Mouse (Mus musculus) adipocyte (in vitro differentiated cells): ENCODE data around the gene Lsp1.

ENCODE experiments used
- DNase-seq: peaks from one replicate; pipeline ENCODE4 v3.0.0-alpha.2; 2016; ENCODE audit warnings: low spot score

Gene Lsp1

GRCm38 (mm10) chr7:142460636-142461077 lies at the start of gene Lsp1:
Gene Lsp1, plus strand, starts transcription at chr7:142460809.
- no peak for DNase-seq

- no peak for DNase-seq
Observed at GRCm38 (mm10) chr7:142413285-142413684, 47.3 kb upstream of the Lsp1 start.

- no peak for DNase-seq
Observed at GRCm38 (mm10) chr7:142415314-142415713, 45.3 kb upstream of the Lsp1 start.

- DNase-seq = no peak
Observed at GRCm38 (mm10) chr7:142416225-142416624, 44.4 kb upstream of the Lsp1 start.

- no peak for DNase-seq
Observed at GRCm38 (mm10) chr7:142418027-142418426, 42.6 kb upstream of the Lsp1 start.

- no peak for DNase-seq
Observed at GRCm38 (mm10) chr7:142418679-142419078, 41.9 kb upstream of the Lsp1 start.

GRCm38 (mm10) chr7:142419887-142420286 lies 40.7 kb upstream of the Lsp1 start:
- no peak for DNase-seq

GRCm38 (mm10) chr7:142421826-142422225 lies 38.8 kb upstream of the Lsp1 start:
- DNase-seq = no peak

GRCm38 (mm10) chr7:142425641-142426213 lies 34.9 kb upstream of the Lsp1 start:
- DNase-seq = no peak

GRCm38 (mm10) chr7:142428213-142428612 lies 32.4 kb upstream of the Lsp1 start:
- DNase-seq = no peak

- DNase-seq = no peak
Observed at GRCm38 (mm10) chr7:142430160-142430678, 30.4 kb upstream of the Lsp1 start.

- DNase-seq = no peak
Observed at GRCm38 (mm10) chr7:142431106-142431505, 29.5 kb upstream of the Lsp1 start.

- no peak for DNase-seq
Observed at GRCm38 (mm10) chr7:142433623-142434022, 27.0 kb upstream of the Lsp1 start.

GRCm38 (mm10) chr7:142434137-142434865 lies 26.3 kb upstream of the Lsp1 start, which contains the start of gene Syt8:
Gene Syt8, plus strand, starts transcription at chr7:142434850.
- no peak for DNase-seq

GRCm38 (mm10) chr7:142435524-142435923 lies 25.1 kb upstream of the Lsp1 start:
- DNase-seq = peak; percentile 67

GRCm38 (mm10) chr7:142437324-142437723 lies 23.3 kb upstream of the Lsp1 start:
- DNase-seq = peak; percentile 10

GRCm38 (mm10) chr7:142439966-142440365 lies 20.6 kb upstream of the Lsp1 start:
- no peak for DNase-seq

GRCm38 (mm10) chr7:142440657-142441114 lies 19.9 kb upstream of the Lsp1 start:
- peak; percentile 15 for DNase-seq

- no peak for DNase-seq
Observed at GRCm38 (mm10) chr7:142441585-142441984, 19.0 kb upstream of the Lsp1 start, which contains the start of gene Tnni2. Gene Tnni2, plus strand, starts transcription at chr7:142441808.

GRCm38 (mm10) chr7:142442081-142442907 lies 18.3 kb upstream of the Lsp1 start:
- DNase-seq = no peak

GRCm38 (mm10) chr7:142442908-142443420 lies 17.6 kb upstream of the Lsp1 start:
- DNase-seq = no peak

GRCm38 (mm10) chr7:142443474-142443873 lies 17.1 kb upstream of the Lsp1 start:
- DNase-seq = no peak
